Mouse (Mus musculus) kidney, postnatal 0 days (tissue): Measurements from ENCODE around the gene Mgat4c. TPM values are rescaled to one million over a fixed set of nuclear protein-coding genes. Genes with fewer than 3 reads are reported as not detected.

Experiments used
- ATAC-seq: fragments of 200-750 bp; cut with Nextera tagmentation; replicated peaks from 2 replicates; pipeline ENCODE4 v1.8.0; 2017; ENCODE audit warnings: low read depth, moderate number of reproducible peaks, moderate TSS enrichment, moderate library complexity; ENCODE audit not compliant: low FRiP score
- DNase-seq: peaks from one replicate; pipeline ENCODE4 v3.0.0-alpha.2; 2016; ENCODE audit warnings: low spot score
- H3K27ac ChIP-seq: fragments of 300-500 bp; sonication (generic); 2 replicates; pipeline ENCODE4 v1.5.1; 2014; ENCODE audit warnings: mild to moderate bottlenecking
- H3K27me3 ChIP-seq: fragments of 300-500 bp; sonication (generic); 2 replicates; pipeline ENCODE4 v1.6.1; 2014; ENCODE audit warnings: low read length, mixed read lengths; ENCODE audit not compliant: insufficient read depth
- H3K36me3 ChIP-seq: fragments of 300-500 bp; sonication (generic); 2 replicates; pipeline ENCODE4 v1.6.1; 2014; ENCODE audit warnings: low read length, mixed read lengths; ENCODE audit not compliant: insufficient read depth
- H3K4me1 ChIP-seq: fragments of 300-500 bp; sonication (generic); replicated peaks from 2 replicates; pipeline ENCODE4 v1.6.1; 2014; ENCODE audit warnings: antibody characterized with exemption, low read length, mixed read lengths; ENCODE audit not compliant: insufficient read depth
- H3K4me2 ChIP-seq: fragments of 300-500 bp; sonication (generic); 2 replicates; pipeline ENCODE4 v1.6.1; 2014; ENCODE audit warnings: mild to moderate bottlenecking, low read length, moderate library complexity, mixed read lengths
- H3K4me3 ChIP-seq: fragments of 300-500 bp; sonication (generic); replicated peaks from 2 replicates; pipeline ENCODE4 v1.5.1; 2014; ENCODE audit warnings: low read depth, low read length
- H3K9ac ChIP-seq: fragments of 300-500 bp; sonication (generic); 2 replicates; pipeline ENCODE4 v1.6.1; 2014; ENCODE audit warnings: low read depth, low read length
- H3K9me3 ChIP-seq: fragments of 300-500 bp; sonication (generic); replicated peaks from 2 replicates; pipeline ENCODE4 v1.6.1; 2016; ENCODE audit warnings: low read length, inconsistent platforms, mixed read lengths
- CTCF ChIP-seq: IDR thresholded peaks from 2 replicates; pipeline ENCODE4 v1.5.1; 2016; ENCODE audit warnings: antibody characterized with exemption, low read depth, mild to moderate bottlenecking, moderate library complexity
- WGBS: fragments of 180-500 bp; shearing (Covaris S2); extraction: QIAGEN DNeasy Blood & Tissue Kit; methylation state at CpG from one replicate; pipeline ENCODE4 v1.1.7; 2014; 5-methylcytosine and 5-hydroxymethylcytosine counted together
- polyA plus RNA-seq: library from polyadenylated mRNA; unstranded; fragments of >200 nt; fragmentation: Nextera tagmentation; extraction: Ambion mirVana; gene quantifications from 2 replicates; pipeline ENCODE4 v1.2.1, GENCODE M21; 2015

Gene Mgat4c
- polyA plus RNA-seq, 1 experiment from 2014 or later, result 1.6 TPM

- H3K36me3 ChIP-seq, result no peaks in the 10 kb centered on the region
- WGBS, result 77% methylated on average over 1 of the region's 1 CpGs
- H3K4me3 ChIP-seq, result no peak overlapping the region
- no peak overlapping the region for H3K4me2 ChIP-seq
- H3K9me3 ChIP-seq, result no peaks in the 10 kb centered on the region
- ATAC-seq (no peak), DNase-seq (no peak)
- H3K27me3 ChIP-seq, result no peaks in the 10 kb centered on the region
- no peaks in the 10 kb centered on the region for H3K4me1 ChIP-seq
- no peak overlapping the region for H3K9ac ChIP-seq
- TF ChIP-seq CTCF, result no peak
- no peak overlapping the region for H3K27ac ChIP-seq
Observed at GRCm38 (mm10) chr10:102191646-102192045, 510.4 kb downstream of the Mgat4c start.

- Histone ChIP-seq H3K36me3 (no peaks in the 10 kb centered on the region), H3K9me3 (no peaks in the 10 kb centered on the region), H3K9ac (no peak overlapping the region), H3K4me3 (no peak overlapping the region), H3K4me2 (no peak overlapping the region), H3K27me3 (no peaks in the 10 kb centered on the region), H3K27ac (no peak overlapping the region), H3K4me1 (no peaks in the 10 kb centered on the region)
- TF ChIP-seq CTCF, result no peak
- ATAC-seq (no peak), DNase-seq (no peak)
- WGBS, result 86% methylated on average over 4 of the region's 4 CpGs
Observed at GRCm38 (mm10) chr10:102196850-102197249, 515.6 kb downstream of the Mgat4c start.

GRCm38 (mm10) chr10:102238558-102239211, 557.4 kb downstream of the Mgat4c start:
- H3K9ac ChIP-seq, result no peak overlapping the region
- no peak overlapping the region for H3K27ac ChIP-seq
- no peak for ATAC-seq
- H3K36me3 ChIP-seq, result no peaks in the 10 kb centered on the region
- no peaks in the 10 kb centered on the region for H3K27me3 ChIP-seq
- DNase-seq, result no peak
- H3K4me3 ChIP-seq, result no peak overlapping the region
- H3K4me1 ChIP-seq, result no peaks in the 10 kb centered on the region
- 70% methylated on average over 6 of the region's 6 CpGs for WGBS
- H3K4me2 ChIP-seq, result no peak overlapping the region
- H3K9me3 ChIP-seq, result no peaks in the 10 kb centered on the region
- no peak for TF ChIP-seq CTCF

- H3K36me3 ChIP-seq, result no peaks in the 10 kb centered on the region
- no peaks in the 10 kb centered on the region for H3K4me1 ChIP-seq
- no peak overlapping the region for H3K4me2 ChIP-seq
- no peaks in the 10 kb centered on the region for H3K9me3 ChIP-seq
- H3K27ac ChIP-seq, result no peak overlapping the region
- no peaks in the 10 kb centered on the region for H3K27me3 ChIP-seq
- ATAC-seq, result no peak
- no peak for TF ChIP-seq CTCF
- no peak overlapping the region for H3K9ac ChIP-seq
- H3K4me3 ChIP-seq, result no peak overlapping the region
- DNase-seq, result no peak
Observed at GRCm38 (mm10) chr10:102243897-102244296, 562.6 kb downstream of the Mgat4c start.

- Histone ChIP-seq H3K27me3 (no peaks in the 10 kb centered on the region), H3K9me3 (no peaks in the 10 kb centered on the region), H3K9ac (no peak overlapping the region), H3K36me3 (no peaks in the 10 kb centered on the region), H3K4me1 (no peaks in the 10 kb centered on the region), H3K4me2 (no peak overlapping the region), H3K4me3 (no peak overlapping the region), H3K27ac (no peak overlapping the region)
- no peak for TF ChIP-seq CTCF
- no peak for ATAC-seq
- 79% methylated on average over 5 of the region's 5 CpGs for WGBS
- DNase-seq, result no peak
Observed at GRCm38 (mm10) chr10:102244601-102245000, 563.3 kb downstream of the Mgat4c start.

GRCm38 (mm10) chr10:102245269-102245668, 564.0 kb downstream of the Mgat4c start:
- H3K4me3 ChIP-seq, result no peak overlapping the region
- H3K36me3 ChIP-seq, result no peaks in the 10 kb centered on the region
- H3K9ac ChIP-seq, result no peak overlapping the region
- 71% methylated on average over 9 of the region's 9 CpGs for WGBS
- no peak overlapping the region for H3K4me2 ChIP-seq
- no peaks in the 10 kb centered on the region for H3K4me1 ChIP-seq
- no peaks in the 10 kb centered on the region for H3K27me3 ChIP-seq
- ATAC-seq, result no peak
- DNase-seq, result no peak
- no peak overlapping the region for H3K27ac ChIP-seq
- H3K9me3 ChIP-seq, result no peaks in the 10 kb centered on the region
- TF ChIP-seq CTCF, result no peak

- no peak for TF ChIP-seq CTCF
- ATAC-seq (no peak), DNase-seq (no peak)
- Histone ChIP-seq H3K27me3 (no peaks in the 10 kb centered on the region), H3K27ac (no peak overlapping the region), H3K4me2 (no peak overlapping the region), H3K36me3 (no peaks in the 10 kb centered on the region), H3K9ac (no peak overlapping the region), H3K4me1 (no peaks in the 10 kb centered on the region), H3K9me3 (no peaks in the 10 kb centered on the region), H3K4me3 (no peak overlapping the region)
- 88% methylated on average over 5 of the region's 5 CpGs for WGBS
Observed at GRCm38 (mm10) chr10:102308892-102309479, 627.7 kb downstream of the Mgat4c start.
